Mouse (Mus musculus) bone marrow macrophage, adult 2 months (primary cell): ENCODE measurements around the gene G6pdx.

Source experiments
- CTCF ChIP-seq: IDR thresholded peaks from 2 replicates; pipeline ENCODE4 v1.5.1; 2012; ENCODE audit warnings: low read depth, mild to moderate bottlenecking, low read length, moderate library complexity
- POLR2A ChIP-seq: IDR thresholded peaks from 2 replicates; pipeline ENCODE4 v1.6.1; 2012; ENCODE audit warnings: mild to moderate bottlenecking, low read depth, low read length, borderline replicate concordance

DNA sequence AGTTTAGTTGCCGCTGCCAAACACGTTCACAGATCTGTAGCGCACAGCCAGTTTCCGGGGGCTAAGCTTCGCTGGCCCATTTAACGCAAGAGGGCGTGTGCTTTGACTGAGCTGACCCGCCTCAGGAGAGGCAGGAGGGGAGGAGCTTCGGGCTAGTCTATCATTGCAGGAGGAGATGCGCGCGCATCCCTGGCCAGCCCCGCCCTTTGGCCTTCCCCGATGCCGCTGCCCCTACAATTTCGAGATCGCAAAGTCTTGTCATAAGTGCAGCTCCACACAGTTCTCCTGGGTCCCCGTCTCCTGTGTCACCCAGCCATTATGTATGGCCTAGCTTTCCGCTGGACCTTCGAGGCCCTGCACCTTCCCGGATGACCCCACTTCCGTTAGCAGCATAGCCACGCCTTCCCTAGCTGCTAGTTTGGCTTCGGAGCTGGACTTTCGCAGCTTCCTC is at the start of gene G6pdx:
- TF ChIP-seq CTCF (no peak), POLR2A (no peak)
